Mouse (Mus musculus): ENCODE data around the gene Atp2a2.

DNA sequence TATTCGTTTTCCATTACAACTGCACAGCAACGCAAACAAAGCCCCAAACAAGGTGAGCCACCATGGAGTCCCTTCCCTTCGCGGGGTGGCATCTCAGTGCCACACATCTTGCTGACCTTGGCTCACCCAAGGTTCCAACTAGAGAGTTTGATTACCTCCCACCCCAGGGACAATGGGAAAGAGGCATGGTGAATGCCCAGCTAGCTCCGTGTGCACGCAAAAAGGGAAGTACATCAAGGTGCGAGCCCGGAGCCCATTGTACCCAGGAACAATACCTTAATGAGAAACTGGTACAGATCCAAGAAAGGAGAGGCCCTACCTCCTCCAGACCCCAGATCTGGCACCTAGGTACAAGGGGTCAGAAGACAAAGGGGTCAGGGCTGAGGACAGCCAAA, 12.1 kb upstream of the Atp2a2 start:
- TF ChIP-seq CTCF (conservative IDR thresholded peaks at IDR 0.05; ENCODE audit: insufficient read depth, insufficient read length, low read depth, low read length) (no peak), POLR2A (IDR thresholded peaks at IDR 0.05; ENCODE audit: low read depth, low read length) (no peak)

All from kidney, adult 2 months (tissue).